Mouse (Mus musculus) liver, adult 2 months (tissue): ENCODE measurements around the gene Gm2035.
"Not testable (repeated sequence)": the region's sequence is repeated elsewhere in the genome, so short reads cannot be mapped to it uniquely, and the experiment has no call there.

Experiments
- CTCF ChIP-seq: fragments of 200-500 bp; IDR thresholded peaks from 2 replicates; pipeline ENCODE4 v1.5.1; 2011; ENCODE audit warnings: low read depth, low read length, control low read depth
- POLR2A ChIP-seq: fragments of 200-500 bp; IDR thresholded peaks from 2 replicates; pipeline ENCODE4 v1.6.1; 2011; ENCODE audit warnings: low read length, control low read depth; ENCODE audit not compliant: insufficient read depth; ENCODE audit errors: extremely low read depth

DNA sequence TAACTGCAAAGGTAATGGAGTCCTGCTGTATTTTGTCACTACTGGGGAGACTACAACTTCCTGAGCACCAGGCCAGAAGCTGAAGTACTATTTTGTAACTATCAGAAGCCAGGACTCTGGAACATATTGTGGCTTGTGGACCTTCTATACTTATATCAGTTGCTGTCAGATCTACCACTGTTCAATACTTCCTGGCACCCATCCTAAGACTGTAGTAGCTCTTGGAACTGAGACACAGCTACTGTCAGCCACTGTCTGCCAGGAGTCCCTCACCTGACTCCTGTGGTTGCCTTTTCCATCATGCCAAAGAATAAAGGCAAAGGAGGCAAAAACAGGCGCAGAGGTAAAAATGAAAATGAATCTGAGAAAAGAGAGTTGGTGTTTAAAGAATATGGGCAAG lies 24.6 kb downstream of the Gm2035 start, which contains the start of gene Gm2022:
- TF ChIP-seq CTCF, POLR2A: not testable (repeated sequence)
